Mouse (Mus musculus): ENCODE results near the gene Ttc7b. TPM values are rescaled to one million over a fixed set of nuclear protein-coding genes. Genes with fewer than 3 reads are reported as not detected.

The Ttc7b gene
- total RNA-seq, 1 experiment from 2014 or later = 25.8 TPM

GRCm38 (mm10) chr12:100498006-100498405 is 22.6 kb downstream of the Ttc7b start:
- ATAC-seq (ENCODE audit: extremely low read depth, insufficient number of reproducible peaks, low FRiP score, poor library complexity, severe bottlenecking) = no peak

DNA sequence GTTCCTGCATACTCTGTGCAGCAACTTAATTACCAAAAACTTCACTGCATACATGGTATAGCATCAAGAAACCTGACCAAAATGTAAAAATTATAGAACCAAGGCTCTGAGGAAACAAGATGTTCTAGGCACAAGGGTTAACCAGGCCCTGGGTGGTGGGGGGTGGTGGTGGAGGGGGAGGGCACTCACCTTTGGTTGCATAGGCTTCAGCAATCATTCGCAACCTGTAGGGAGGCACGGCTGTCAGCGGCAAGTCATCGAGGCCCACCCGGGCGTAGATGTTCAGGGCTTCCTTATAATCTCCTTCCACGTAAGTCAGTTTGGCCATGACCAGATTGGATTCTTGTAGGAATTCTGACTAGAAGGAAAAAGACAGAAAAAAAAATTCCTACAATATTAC is 25.5 kb downstream of the Ttc7b start:
- ATAC-seq (ENCODE audit: extremely low read depth, insufficient number of reproducible peaks, low FRiP score, poor library complexity, severe bottlenecking) = no peak

- ATAC-seq (ENCODE audit: extremely low read depth, insufficient number of reproducible peaks, low FRiP score, poor library complexity, severe bottlenecking) = no peak
Measured at GRCm38 (mm10) chr12:100493211-100493610, 27.4 kb downstream of the Ttc7b start.

- no peak for ATAC-seq (ENCODE audit: extremely low read depth, insufficient number of reproducible peaks, low FRiP score, poor library complexity, severe bottlenecking)
Measured at GRCm38 (mm10) chr12:100492676-100493075, 27.9 kb downstream of the Ttc7b start.

DNA sequence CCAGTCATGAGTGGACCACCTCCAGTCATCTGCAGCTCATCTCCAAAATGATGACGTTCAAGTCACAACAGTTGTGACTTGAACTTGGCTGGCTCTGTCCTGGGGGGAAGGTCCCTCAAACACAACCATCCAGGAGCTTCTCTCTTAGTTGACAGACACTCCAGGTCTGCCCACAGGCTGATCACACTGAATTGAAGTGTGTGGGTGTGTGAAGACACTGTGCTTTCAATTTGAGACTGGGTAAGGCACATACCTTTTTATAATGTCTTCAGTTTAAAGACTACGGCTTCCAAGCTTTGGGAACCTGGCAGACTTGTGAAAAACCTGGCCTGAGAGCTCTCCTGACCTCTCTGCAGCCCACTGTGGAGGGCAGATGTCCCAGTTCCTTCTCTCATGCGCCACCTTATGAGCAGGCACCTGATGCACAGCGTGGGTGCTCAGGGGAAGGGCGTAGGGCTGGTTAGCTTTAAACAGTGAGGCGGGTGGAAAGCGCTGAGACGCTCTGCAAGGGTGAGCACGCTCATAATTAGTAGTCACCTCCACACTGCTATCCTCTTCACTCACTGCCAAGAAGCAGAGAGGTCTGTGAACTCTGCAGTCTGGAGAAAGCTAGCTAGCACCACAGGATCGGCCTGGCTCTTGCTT is 28.5 kb downstream of the Ttc7b start:
- no peak for ATAC-seq (ENCODE audit: extremely low read depth, insufficient number of reproducible peaks, low FRiP score, poor library complexity, severe bottlenecking)

GRCm38 (mm10) chr12:100489799-100490198 is 30.8 kb downstream of the Ttc7b start:
- ATAC-seq (ENCODE audit: extremely low read depth, insufficient number of reproducible peaks, low FRiP score, poor library complexity, severe bottlenecking) = no peak

- no peak for ATAC-seq (ENCODE audit: extremely low read depth, insufficient number of reproducible peaks, low FRiP score, poor library complexity, severe bottlenecking)
Measured at GRCm38 (mm10) chr12:100488368-100488767, 32.3 kb downstream of the Ttc7b start.

GRCm38 (mm10) chr12:100486232-100486631 is 34.4 kb downstream of the Ttc7b start:
- ATAC-seq (ENCODE audit: extremely low read depth, insufficient number of reproducible peaks, low FRiP score, poor library complexity, severe bottlenecking) = no peak

- no peak for ATAC-seq (ENCODE audit: extremely low read depth, insufficient number of reproducible peaks, low FRiP score, poor library complexity, severe bottlenecking)
Measured at GRCm38 (mm10) chr12:100483054-100483453, 37.6 kb downstream of the Ttc7b start.

GRCm38 (mm10) chr12:100482255-100482654 is 38.4 kb downstream of the Ttc7b start:
- ATAC-seq (ENCODE audit: extremely low read depth, insufficient number of reproducible peaks, low FRiP score, poor library complexity, severe bottlenecking) = no peak

DNA sequence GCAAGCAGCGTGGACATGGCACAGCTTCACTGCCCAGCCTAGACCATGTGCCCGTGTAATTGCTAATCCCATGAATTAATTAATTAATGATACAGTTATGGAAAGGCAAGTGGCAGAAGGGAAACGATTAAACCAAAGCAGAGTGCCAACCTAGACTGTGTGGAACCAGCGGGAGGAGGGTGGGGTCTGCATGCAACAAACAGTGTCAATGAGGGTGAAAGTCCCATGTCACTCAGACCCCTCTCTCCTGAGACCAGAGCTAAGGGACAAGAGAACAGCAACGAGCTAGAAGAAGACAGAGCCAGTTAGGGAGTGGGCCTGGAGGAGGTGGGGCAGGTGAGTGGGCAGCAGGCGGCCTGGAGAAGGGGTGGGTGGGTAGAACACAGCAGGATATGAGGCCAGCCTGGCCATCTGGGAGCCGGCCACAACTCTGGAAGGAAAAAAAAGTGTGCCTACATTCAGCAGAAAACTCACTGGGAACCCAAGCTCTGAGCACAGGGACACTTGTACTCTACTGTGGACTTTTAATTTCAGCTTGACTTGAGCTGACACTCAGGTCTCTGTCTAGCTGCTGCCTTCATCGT is 39.1 kb downstream of the Ttc7b start:
- ATAC-seq (ENCODE audit: extremely low read depth, insufficient number of reproducible peaks, low FRiP score, poor library complexity, severe bottlenecking) = no peak

- ATAC-seq (ENCODE audit: extremely low read depth, insufficient number of reproducible peaks, low FRiP score, poor library complexity, severe bottlenecking) = 0 out of 2 replicates have a peak, but pooled peaks have one; percentile 18
Measured at GRCm38 (mm10) chr12:100480642-100481442, 39.8 kb downstream of the Ttc7b start.

GRCm38 (mm10) chr12:100479892-100480621 is 40.6 kb downstream of the Ttc7b start:
- ATAC-seq (ENCODE audit: extremely low read depth, insufficient number of reproducible peaks, low FRiP score, poor library complexity, severe bottlenecking) = peak; percentile 83

GRCm38 (mm10) chr12:100479270-100479869 is 41.3 kb downstream of the Ttc7b start:
- no peak for ATAC-seq (ENCODE audit: extremely low read depth, insufficient number of reproducible peaks, low FRiP score, poor library complexity, severe bottlenecking)

GRCm38 (mm10) chr12:100478615-100479014 is 42.0 kb downstream of the Ttc7b start:
- no peak for ATAC-seq (ENCODE audit: extremely low read depth, insufficient number of reproducible peaks, low FRiP score, poor library complexity, severe bottlenecking)

DNA sequence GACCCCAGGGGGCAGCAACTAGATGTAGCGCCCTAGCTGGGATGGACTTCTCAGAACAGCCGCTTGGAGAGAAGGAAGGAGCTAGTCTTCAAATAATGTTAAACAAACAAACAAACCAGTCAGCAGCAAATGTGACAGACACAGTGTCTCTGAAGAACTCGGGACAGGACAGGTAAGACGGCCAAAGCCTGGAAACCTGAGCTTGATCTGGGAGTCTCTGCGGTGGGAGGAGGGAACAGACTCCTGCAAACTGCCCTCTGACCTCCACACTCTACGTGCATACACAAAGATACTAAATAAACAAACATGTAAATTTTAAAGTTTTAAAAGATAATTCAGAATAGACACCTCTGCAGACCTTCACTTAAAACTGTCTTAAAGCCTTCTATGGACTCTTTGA is 42.5 kb downstream of the Ttc7b start:
- no peak for ATAC-seq (ENCODE audit: extremely low read depth, insufficient number of reproducible peaks, low FRiP score, poor library complexity, severe bottlenecking)

GRCm38 (mm10) chr12:100477474-100477873 is 43.2 kb downstream of the Ttc7b start:
- ATAC-seq (ENCODE audit: extremely low read depth, insufficient number of reproducible peaks, low FRiP score, poor library complexity, severe bottlenecking) = no peak

- no peak for ATAC-seq (ENCODE audit: extremely low read depth, insufficient number of reproducible peaks, low FRiP score, poor library complexity, severe bottlenecking)
Measured at GRCm38 (mm10) chr12:100476351-100476750, 44.3 kb downstream of the Ttc7b start.

DNA sequence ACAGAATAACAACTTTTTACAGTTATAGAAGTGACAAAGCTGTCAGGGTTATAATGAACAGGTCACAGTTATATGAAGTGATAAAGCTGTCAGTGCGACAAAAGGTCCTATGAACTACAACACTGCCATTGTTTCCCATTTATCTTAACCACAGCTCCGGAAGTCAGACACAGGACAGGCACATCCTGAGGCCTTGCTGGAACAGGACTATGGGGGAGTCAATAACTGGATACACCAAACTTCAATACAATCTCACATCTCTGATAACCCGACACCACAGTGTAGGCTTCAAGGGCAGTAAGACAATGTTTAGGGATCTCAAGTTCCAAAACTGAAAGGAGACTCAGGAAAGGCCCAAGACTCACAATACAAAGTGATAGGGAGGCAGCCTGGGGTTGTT is 45.1 kb downstream of the Ttc7b start:
- no peak for ATAC-seq (ENCODE audit: extremely low read depth, insufficient number of reproducible peaks, low FRiP score, poor library complexity, severe bottlenecking)

Measured in neutrophil, adult 5-6 weeks (primary cell).